Mouse (Mus musculus) kidney, adult 2 months (tissue): Measurements from ENCODE around the gene Srpk2.

Source experiments
- CTCF ChIP-seq: fragments of 200-500 bp; conservative IDR thresholded peaks from 2 replicates; pipeline ENCODE4 v1.5.1; 2011; ENCODE audit warnings: low read depth, mild to moderate bottlenecking, control low read depth, low read length, moderate library complexity, mixed read lengths; ENCODE audit not compliant: insufficient read depth, insufficient read length
- POLR2A ChIP-seq: fragments of 200-500 bp; IDR thresholded peaks from one replicate; pipeline ENCODE4 v1.6.1; 2011; ENCODE audit warnings: low read depth, low read length, control low read depth

DNA sequence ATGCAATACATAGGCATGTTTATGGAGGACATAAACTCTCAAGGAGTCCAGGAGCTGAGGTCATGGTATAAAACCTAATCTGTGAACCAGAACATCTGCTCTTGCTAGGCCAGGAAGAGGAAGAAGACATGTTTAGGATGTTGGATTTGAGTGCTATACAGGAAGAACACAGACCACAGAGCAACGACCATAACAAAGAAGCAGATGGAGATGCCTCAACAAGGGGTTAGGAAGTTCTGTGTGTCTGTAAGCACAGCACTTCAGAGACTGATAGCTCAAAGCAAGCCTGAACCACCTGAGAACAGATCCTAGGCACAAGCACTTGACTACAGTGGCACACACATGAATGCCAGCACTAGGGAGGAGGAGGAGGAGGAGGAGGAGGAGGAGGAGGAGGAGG lies 52.9 kb downstream of the Srpk2 start:
- TF ChIP-seq POLR2A, result no peak
- no peak for TF ChIP-seq CTCF
